Mouse (Mus musculus) olfactory bulb, adult 2 months (tissue): ENCODE data around the gene Gper1. TPM values are rescaled to one million over a fixed set of nuclear protein-coding genes. Genes with fewer than 3 reads are reported as not detected.
A peak's percentile ranks its signal among the peaks of the same experiment; 100 is the strongest.

ENCODE experiments used
- H3K27ac ChIP-seq: fragments of 200-500 bp; 2 replicates; pipeline ENCODE4 v1.5.1; 2012; ENCODE audit warnings: low read depth, low read length; ENCODE audit not compliant: insufficient read depth
- H3K4me1 ChIP-seq: fragments of 200-500 bp; 2 replicates; pipeline ENCODE4 v1.6.1; 2012; ENCODE audit warnings: low read length; ENCODE audit not compliant: control insufficient read depth, insufficient read depth
- H3K4me3 ChIP-seq: fragments of 200-500 bp; 2 replicates; pipeline ENCODE4 v1.5.1; 2012; ENCODE audit warnings: mild to moderate bottlenecking, low read depth, low read length, moderate library complexity; ENCODE audit not compliant: insufficient read depth
- CTCF ChIP-seq: fragments of 200-500 bp; IDR thresholded peaks from 2 replicates; pipeline ENCODE4 v1.5.1; 2012; ENCODE audit warnings: low read depth, mild to moderate bottlenecking, low read length, moderate library complexity; ENCODE audit not compliant: insufficient read depth
- POLR2A ChIP-seq: fragments of 200-500 bp; IDR thresholded peaks from 2 replicates; pipeline ENCODE4 v1.6.1; 2012; ENCODE audit warnings: mild to moderate bottlenecking, low read depth, low read length, moderate library complexity; ENCODE audit not compliant: insufficient read depth
- WGBS: fragments of 180-500 bp; shearing (Covaris S2); methylation state at CpG from one replicate; pipeline ENCODE4 v1.1.7; 2018; 5-methylcytosine and 5-hydroxymethylcytosine counted together
- polyA plus RNA-seq: library from polyadenylated mRNA; stranded (reverse); fragments of >200 nt; gene quantifications from 2 replicates; pipeline ENCODE4 v1.2.4, GENCODE M21; 2012; ENCODE audit warnings: low replicate concordance; ENCODE audit not compliant: missing spikeins, insufficient read depth, insufficient read length

Gene Gper1
- polyA plus RNA-seq, result not detected in 2 replicates

DNA sequence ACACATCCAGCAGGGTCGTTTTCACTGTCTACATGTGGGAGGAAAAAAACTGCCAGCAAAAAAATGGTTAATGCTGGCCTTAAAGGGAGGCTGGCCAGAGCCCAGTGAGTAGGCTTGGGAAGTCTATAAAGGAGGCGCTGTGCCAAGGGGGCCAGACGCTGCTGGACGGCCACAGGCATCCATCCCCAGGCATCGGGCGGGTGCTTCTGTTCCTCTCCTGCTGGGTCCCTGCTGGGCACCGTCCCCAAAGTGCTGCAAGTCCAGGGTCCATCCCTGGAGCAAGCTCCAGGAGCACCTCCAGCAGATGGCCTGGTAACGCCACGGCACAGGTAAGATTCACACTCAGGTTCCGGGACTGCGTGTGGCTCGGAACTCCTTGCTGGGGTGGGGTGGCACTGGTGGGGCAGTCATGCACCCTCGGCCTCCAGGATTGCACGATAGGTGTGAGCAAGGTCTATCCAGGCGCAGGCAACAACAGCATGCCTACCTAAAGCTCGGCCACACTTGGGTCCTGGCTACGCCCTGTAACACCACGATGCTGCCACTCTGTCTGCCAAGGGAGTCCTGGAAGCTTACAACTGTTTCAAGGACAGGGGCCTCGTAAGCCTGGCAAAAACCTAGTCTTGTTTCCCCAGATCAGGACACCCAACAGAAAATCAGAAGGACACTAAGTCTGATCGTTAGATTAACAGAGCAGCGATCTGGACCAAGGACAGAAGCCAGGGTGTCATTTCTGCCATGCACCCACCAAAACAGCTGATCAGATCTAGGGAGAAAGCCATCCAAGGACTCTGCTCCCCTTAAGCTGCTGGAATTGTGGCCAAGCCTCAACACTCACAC, at the start of gene Gper1:
Gper1 (plus strand) TSS at position 126 of the 840 bp plus-strand sequence.
- Histone ChIP-seq H3K27ac (no peak within 1 kb of the TSS), H3K4me3 (peak within 1 kb of the TSS; percentile 12; the same call in 1 of the 2 replicates), H3K4me1 (peaks cover 23% of the 10 kb centered on the region)
- TF ChIP-seq CTCF (no peak), POLR2A (no peak)
- WGBS, result 62% methylated on average over 21 of the region's 21 CpGs

DNA sequence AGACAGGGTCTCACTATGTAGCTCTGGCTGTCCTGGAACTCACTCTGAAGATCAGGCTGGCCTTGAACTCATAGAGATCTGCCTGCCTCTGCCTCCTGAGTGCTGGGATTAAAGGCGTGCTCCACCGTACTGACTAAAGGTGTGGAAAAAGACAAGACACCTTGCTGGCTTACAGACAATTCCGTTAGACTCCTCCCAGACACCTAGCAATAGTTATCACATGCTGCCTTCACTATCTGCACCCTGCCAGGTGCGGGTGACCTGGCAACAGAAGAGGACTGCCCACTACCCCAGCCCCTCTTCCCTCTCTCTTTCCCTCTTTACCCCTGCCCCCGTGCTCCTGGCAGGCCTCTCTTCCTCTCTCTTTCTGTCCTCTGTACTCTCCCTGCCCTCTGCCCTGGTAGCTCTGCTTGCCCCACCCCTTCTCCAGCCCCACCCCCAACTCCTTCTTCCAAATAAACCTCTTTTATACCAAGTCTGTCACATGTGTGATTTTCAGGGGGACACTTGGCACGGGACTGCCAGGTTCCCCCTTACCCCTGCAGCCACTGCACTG, 49.0 kb upstream of the Gper1 start:
- 84% methylated on average over 6 of the region's 6 CpGs for WGBS

DNA sequence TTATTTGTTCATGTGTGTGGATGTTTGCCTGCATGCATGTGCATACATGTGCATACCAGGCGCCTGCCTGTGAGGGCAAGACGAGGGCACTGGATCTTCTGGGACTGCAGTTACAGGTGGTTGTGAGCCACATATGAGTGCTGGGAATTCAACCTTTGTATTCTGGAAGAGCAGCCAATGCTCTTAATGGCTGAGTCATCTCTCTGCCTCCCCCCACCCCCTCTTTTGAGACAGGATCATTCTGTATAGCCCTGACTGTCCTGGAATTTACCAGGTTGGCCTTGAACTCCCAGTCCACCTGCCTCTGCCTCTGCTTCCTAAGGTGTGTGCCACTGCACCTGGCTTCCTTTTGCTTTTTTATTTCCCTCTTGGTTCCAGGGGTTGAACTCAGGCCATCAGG, 48.1 kb upstream of the Gper1 start:
- Histone ChIP-seq H3K27ac (no peak overlapping the region), H3K4me1 (peaks cover 34% of the 10 kb centered on the region), H3K4me3 (no peak overlapping the region)
- no peak for TF ChIP-seq POLR2A
- WGBS, result 85% methylated on average over 2 of the region's 2 CpGs

More for the DNA sequence above, 49.0 kb upstream of the Gper1 start:
- TF ChIP-seq POLR2A (no peak), CTCF (no peak)
- peaks cover 29% of the 10 kb centered on the region for H3K4me1 ChIP-seq
- no peak overlapping the region for H3K27ac ChIP-seq
- no peak overlapping the region for H3K4me3 ChIP-seq

DNA sequence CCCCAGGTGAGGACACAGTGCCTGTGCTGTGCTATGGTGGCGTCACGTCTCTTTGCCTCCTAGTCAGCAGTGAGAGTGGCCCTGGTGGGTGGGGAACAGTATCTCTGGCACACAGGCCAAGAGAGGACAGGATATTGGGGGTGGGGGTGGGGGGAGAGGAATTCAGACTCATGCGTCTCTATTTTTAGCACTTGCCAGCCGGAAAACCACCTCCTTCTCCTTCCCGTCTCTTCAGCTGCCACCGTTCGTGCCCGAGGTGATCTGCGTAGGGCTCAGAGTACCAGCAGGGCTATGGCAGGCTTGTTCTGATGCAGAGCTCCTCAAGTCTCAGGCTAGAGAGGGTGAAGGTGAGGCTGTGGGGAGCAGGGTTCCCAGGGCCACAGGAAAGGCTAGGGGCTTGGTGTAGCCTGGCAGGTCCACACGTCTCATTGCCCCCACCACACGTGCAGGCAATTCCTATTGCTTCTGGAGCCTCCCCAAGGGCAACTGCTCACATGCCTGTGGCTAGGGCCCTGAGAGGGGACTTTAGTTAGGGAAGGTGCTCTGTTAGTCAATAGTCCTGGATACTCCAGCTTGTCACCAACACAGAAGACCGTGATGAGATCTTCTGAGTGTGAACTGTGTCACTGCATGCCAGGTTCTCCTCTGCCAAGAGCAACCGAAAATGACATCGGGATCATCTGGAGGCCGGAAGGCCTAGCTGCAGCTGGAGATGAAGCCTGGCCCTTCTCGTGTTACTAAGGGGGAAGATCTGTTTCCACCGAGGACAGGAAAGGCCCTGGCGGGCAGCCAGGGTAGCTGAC, 45.3 kb upstream of the Gper1 start, which contains the start of gene Gpr146:
Gpr146 (plus strand) TSS at position 230 of the 803 bp plus-strand sequence.
- 50% methylated on average over 18 of the region's 18 CpGs for WGBS
- TF ChIP-seq CTCF, result no peak
- no peak within 1 kb of the TSS for H3K4me3 ChIP-seq
- peaks cover 43% of the 10 kb centered on the region for H3K4me1 ChIP-seq
- no peak within 1 kb of the TSS for H3K27ac ChIP-seq

DNA sequence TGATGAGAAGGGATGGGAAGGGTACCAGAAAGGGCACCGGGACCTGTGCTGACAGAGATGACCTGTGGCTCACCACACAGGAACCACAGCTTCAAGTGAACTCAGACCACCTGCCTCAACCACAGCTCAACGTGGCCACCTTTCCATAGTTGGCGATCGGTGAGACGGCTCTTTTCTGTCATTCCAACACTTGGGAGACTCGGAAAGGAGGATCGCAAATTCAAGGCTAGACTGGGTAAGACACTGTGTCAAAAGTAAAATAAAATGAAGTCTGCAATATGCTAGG, 44.7 kb upstream of the Gper1 start:
- TF ChIP-seq CTCF (no peak), POLR2A (no peak)
- 92% methylated on average over 7 of the region's 7 CpGs for WGBS
- Histone ChIP-seq H3K4me3 (no peak overlapping the region), H3K4me1 (peaks cover 46% of the 10 kb centered on the region), H3K27ac (no peak overlapping the region)

DNA sequence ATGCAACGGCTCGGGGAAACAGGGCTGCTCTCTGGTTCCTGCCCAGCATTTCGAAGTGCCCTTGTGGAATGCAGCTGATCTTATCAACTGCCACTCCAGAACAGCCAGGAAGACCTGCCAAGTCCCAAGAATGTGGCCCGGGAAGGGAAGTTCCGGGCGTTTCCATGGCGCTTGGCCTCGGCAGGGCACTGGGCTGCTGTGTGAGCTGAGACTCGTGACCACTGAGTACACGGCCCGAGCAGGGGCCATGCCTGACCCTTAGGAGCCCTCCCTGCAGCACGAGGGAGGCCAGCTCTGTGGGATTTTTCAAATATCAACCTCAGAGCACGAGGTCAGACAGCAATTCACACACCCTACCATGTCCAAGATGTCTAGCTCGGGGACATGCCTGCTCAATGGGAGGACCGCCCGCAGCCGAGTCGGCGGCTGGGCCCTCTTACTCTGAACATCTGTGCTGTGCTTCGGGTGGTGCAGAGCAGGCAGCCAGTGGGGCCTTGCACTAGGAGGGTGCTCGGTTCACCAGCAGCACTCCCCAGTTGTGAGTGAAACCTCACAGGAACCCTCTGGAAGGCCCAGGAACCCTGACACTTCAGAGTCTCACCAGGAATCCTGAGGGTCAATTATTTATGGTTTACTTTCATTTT, 43.8 kb upstream of the Gper1 start:
- no peak for TF ChIP-seq CTCF
- no peak for TF ChIP-seq POLR2A
- WGBS, result 72% methylated on average over 21 of the region's 21 CpGs
- H3K27ac ChIP-seq, result peak overlapping the region; percentile 59
- H3K4me3 ChIP-seq, result no peak overlapping the region
- H3K4me1 ChIP-seq, result peaks cover 51% of the 10 kb centered on the region

DNA sequence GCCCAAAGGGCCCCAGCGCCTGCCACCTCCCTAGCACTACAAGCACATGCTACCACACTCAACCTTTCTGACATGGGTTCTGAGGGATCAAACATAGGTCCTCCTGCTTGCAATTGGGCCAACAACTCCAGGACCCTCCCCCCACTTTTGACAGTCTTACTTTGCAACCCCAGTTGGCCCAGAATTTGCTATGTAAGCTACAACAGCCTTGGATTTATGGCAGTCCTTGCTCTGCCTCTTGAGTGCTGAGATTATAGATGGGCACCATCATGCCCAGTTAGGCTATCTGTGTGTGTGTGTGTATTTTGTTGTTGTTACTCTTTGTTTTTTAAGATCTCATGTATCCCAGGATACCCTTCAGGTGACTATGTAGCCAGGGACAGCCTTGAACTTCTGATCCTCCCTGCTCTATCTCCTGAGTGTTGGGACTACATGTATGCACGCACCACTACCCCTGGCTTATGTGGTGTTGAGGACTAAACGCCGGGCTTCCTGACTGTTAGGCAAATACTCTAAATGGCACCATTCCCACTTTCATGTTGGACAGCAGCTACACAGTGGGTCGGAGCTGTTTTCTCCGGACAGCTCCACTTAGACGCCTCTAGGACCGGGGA, 43.1 kb upstream of the Gper1 start:
- Histone ChIP-seq H3K4me3 (peak overlapping the region; percentile 68), H3K4me1 (peaks cover 51% of the 10 kb centered on the region), H3K27ac (peak overlapping the region; percentile 24; the same call in 1 of the 2 replicates)
- TF ChIP-seq CTCF (no peak), POLR2A (no peak)
- 34% methylated on average over 8 of the region's 8 CpGs for WGBS

DNA sequence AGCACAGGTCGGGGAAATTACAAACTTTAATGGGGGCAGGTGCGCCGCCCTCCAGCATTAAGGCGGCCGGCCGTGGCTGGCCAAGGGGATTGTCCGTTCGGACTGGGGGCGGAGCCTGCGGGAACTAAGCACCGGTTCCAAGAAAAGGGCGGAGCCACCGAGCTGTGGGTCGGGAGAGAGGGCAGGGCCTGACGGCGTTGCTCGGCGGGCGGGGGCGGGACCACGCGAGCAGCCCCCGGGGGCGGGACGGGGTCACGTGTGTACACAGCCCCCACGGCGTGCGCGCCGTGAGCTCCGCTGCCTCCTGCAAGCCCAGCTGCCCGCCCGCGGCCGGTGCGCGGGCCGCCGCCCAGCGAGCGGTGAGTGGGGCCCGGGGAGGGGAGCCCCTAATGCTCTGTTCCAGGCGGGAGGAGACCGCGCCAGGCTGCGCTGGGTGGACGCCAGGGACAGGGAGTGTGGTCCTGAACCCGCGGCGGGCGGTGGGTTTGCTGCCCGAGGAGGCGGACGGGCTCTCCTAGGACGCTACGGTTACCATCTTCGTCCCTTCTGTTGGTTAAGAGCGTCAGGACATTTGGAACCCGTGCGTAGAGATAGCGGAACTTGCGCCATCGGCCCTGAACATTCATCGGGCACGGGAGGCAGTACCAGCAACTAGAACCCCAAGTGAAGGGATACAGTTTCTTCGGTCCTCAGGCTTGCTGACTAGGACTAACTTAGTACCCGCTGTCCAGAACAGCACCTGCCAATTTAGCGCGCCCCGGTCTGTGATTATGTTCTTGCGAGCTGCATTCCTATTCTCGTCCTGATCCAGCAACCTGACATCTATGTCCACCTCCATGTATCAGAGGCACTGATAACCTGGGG, 42.3 kb upstream of the Gper1 start:
- peaks cover 51% of the 10 kb centered on the region for H3K4me1 ChIP-seq
- 4% methylated on average over 73 of the region's 73 CpGs for WGBS
- TF ChIP-seq POLR2A (no peak), CTCF (no peak)
- peak overlapping the region; percentile 68 for H3K4me3 ChIP-seq
- H3K27ac ChIP-seq, result peak overlapping the region; percentile 24; the same call in 1 of the 2 replicates
